Mouse (Mus musculus) kidney, adult 18-20 months (tissue): ENCODE data around the gene Ranbp17.

Experiments used
- DNase-seq: peaks from one replicate; pipeline ENCODE4 v3.0.0; 2021

Ranbp17 gene

GRCm38 (mm10) chr11:33399346-33399745 lies 114.2 kb downstream of the Ranbp17 start:
- no peak for DNase-seq

DNA sequence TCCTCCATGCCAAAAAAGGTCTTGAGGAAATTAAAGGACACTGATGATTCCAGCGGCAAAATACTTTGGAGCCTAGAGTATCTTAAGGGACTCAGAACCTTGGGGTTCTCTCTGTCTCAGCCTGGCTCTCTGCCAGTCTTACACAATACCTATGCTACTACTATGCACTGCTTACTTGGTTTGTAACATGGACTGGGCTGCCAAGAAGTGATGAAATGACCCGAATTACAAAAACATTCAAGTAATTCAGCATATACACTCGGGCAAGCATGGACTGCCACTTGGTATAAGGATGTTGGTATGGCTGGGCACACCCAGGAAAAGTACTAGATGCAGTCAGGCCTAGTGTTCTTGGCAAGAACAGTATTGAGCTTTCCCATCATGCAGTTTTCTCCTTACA lies 114.8 kb downstream of the Ranbp17 start:
- no peak for DNase-seq

DNA sequence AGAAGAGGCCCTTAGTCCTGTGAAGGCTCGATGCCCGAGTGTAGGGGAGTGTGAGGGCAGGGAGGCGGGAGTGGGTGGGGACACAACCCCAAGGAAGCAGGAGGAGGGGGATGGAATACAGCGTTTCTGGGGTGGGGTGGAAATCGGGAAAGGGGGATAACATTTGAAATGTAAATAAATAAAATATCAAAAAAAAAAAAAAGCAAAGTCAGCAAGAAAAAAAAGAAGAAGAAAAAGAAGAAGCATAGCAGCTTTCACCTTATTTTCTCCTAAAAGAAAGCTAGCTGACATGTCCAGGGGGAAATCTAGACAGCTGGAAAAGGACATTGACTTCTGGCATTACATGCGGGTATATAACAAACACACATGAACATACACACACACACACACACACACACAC lies 117.3 kb downstream of the Ranbp17 start:
- no peak for DNase-seq

- DNase-seq, result no peak
These were observed 119.5 kb downstream of the Ranbp17 start for GRCm38 (mm10) chr11:33394093-33394492.

GRCm38 (mm10) chr11:33388685-33389084 lies 124.9 kb downstream of the Ranbp17 start:
- no peak for DNase-seq

GRCm38 (mm10) chr11:33361867-33362266 lies 151.7 kb downstream of the Ranbp17 start:
- DNase-seq, result no peak

DNA sequence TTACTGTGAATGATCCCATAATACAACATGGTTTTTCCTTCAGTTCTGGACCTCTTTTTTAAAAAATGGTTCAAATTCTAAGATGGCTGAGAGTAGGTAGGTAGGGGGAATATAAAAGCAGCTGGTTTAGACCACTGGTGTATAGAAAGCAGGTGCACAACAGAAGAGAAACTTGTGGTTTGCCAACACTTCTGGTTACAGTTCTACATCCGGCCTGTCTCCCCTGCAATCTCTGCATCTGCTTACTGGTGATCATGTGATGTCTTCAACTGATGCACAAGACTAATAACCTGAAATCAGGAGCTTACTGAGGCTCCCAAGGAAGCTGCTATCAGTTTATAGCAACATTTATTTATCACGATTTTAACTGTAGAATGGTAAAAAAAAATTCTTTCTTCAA lies 164.3 kb downstream of the Ranbp17 start:
- DNase-seq, result no peak

- no peak for DNase-seq
These were observed 171.5 kb downstream of the Ranbp17 start for GRCm38 (mm10) chr11:33342061-33342460.

DNA sequence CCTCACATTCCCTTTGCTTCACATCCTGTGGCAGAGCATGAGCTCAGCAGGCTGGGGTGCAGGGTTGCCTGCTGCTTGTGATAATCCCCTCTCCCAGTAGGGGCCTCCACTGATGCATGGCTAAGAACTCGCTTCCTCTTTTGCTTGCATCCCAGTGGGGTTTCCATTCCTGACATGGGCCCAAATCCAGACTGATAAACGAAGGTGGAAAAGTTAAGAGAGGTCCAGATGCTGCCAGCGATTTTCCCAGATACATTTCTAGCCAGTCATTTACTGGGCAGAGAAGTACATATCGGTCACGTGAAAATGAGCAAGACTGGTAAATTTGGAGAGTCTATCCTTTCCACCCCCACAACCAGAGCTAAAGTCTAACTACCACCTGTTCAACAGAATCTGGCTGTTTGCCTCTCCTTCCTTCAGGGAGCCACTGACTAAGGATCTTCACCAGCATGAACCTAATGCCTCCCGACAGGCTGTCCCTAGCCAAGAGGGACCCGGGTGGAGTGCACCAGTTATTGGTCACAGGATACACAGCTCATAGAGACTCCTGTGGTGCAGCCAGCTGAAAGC lies 176.9 kb downstream of the Ranbp17 start:
- no peak for DNase-seq

- DNase-seq, result no peak
These were observed 177.9 kb downstream of the Ranbp17 start for GRCm38 (mm10) chr11:33335616-33336015.

DNA sequence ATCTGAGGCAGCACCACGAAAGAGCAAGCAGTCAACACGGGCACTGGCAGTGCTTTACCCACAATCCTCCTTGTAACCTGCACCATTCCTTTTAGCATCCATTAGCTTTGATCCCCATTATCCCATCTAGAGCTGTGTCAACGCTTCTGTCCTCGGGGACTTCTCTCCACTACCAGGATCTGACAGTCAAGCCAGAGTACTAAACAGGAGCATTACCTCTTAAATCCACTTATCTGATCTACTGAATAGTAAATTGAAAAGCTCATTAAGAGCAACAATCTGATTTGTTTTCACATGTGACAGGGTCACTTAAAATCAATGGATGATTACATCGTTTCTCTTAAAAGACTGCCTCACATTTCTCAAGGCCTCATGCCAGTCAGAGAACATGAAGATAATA lies 181.4 kb downstream of the Ranbp17 start:
- DNase-seq, result no peak

DNA sequence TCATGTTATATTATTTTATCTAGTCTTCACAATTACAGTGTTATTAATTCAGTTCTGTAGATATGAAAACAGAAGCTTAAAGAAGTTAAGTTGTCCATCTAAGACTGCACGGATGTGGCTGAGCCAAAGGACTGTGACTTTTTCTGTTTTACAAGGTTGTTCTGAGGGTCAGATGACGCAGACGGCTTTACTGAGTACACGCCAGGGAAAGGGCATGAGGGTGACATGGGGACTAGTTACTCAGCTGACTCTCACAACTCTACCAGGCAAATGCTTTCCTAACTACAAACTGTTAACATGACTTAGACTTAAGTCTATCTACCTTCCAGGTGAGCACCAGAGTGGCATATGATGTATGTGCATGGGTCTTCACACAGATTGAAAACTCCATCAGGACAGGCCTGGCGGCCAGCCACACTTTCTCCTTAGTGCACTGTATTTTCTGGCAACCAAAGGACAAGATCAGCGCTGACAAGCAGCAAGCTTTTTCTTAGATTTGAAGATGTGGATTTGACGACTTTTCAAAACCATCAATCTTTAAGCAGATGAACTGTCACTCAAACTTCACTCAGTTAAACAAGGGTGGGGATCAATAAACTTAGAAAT lies 194.4 kb downstream of the Ranbp17 start:
- DNase-seq, result no peak

GRCm38 (mm10) chr11:33309566-33309965 lies 204.0 kb downstream of the Ranbp17 start:
- no peak for DNase-seq

DNA sequence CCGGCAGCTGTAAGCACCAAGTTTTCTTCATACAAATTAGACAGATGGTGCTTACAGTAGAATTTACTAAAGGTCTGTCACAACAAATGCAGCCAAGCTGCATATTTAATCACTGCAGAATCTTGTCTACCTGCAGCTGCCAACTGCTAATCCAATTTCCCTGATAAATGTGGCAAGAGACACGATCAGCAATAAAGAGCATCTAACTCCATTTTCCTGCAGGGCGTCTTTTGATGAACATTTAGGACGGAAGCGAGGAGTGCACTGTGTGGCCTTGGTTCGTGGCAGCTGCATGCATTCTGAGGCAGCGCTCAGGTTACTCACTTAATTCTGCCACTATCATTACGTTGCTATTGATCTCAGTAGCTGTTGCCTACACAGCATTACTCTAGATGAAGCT lies 212.7 kb downstream of the Ranbp17 start:
- DNase-seq, result no peak

DNA sequence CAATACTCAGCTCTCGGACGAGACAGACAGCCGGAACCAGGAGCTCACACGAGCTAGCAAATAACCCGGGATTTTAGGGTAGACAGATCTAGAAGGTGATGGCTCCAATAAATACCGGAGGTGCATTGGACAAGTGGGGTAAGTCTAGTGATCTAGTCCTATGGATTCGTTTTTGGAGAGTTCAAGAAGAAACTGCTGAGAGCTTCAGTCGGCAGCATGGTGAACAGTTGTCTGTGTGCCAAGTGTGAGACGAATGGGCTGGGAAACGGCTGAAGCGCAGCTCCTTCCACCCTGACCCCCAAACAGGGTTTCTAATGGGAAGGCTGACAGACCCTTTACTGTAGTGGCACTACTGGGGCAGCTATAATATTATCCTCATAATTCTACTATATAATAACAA lies 214.2 kb downstream of the Ranbp17 start:
- DNase-seq, result no peak

DNA sequence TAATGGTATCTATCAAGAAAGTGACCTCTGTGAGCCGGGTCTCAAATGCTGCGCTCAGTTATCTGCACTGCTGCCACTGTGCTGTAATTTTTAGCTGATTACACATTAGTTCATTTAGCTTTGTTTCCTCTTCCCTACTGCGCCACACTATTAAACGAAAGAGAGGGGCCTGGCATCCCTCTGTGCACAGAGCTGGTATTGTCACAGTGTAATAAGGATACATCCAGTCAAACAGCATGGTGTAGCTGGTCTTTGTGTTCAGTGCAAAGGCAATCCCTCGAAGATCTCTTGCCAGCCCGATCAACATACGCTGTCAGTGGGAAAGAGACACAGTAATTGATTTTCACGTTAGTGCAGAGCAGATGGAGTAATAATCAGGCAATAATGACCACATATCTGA lies 216.4 kb downstream of the Ranbp17 start:
- DNase-seq, result no peak

DNA sequence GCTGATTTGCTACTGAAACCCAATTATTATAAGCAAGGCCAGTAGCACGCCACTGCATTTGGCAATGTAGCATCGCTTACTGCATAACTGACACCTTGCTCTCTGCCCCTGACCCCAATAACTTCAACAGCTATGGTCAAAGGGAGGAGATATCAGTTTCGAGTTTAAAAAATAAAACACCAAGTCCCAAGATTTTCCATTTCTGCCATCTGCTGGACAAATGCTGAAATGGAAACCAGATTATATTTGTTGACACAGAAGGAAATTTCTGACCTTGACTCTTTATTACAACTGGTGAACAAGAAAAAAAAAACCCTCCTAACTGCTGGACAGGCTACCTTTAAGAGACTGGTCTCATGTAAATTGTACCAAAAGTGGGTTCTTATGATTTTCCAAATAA lies 218.1 kb downstream of the Ranbp17 start:
- DNase-seq, result no peak

DNA sequence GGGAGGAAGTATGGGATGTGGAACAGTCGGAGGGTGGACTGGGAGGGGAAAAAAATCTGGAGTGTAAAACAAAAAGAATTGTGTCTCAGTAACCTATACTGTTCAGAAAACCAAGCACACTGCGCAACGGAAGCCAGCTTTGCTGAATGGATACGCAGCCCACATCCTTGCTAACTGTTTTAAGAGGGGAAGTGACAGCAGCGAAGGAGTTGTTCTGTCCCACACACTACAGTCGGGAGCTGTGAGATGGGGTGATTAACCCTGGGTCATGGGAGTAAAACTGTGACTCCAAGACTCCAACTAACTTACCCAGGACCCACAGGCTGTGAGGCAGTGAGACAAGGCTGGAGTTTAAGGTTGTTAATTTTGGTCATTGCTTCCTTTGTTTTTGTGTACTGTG lies 219.5 kb downstream of the Ranbp17 start:
- DNase-seq, result no peak

- no peak for DNase-seq
These were observed 235.0 kb downstream of the Ranbp17 start for GRCm38 (mm10) chr11:33278571-33278970.

- DNase-seq, result no peak
These were observed 236.9 kb downstream of the Ranbp17 start, which contains the start of gene Gm12117 for GRCm38 (mm10) chr11:33276637-33277036. Gm12117 (minus strand) TSS chr11:33276737.

- no peak for DNase-seq
These were observed 238.7 kb downstream of the Ranbp17 start for GRCm38 (mm10) chr11:33274816-33275215.

DNA sequence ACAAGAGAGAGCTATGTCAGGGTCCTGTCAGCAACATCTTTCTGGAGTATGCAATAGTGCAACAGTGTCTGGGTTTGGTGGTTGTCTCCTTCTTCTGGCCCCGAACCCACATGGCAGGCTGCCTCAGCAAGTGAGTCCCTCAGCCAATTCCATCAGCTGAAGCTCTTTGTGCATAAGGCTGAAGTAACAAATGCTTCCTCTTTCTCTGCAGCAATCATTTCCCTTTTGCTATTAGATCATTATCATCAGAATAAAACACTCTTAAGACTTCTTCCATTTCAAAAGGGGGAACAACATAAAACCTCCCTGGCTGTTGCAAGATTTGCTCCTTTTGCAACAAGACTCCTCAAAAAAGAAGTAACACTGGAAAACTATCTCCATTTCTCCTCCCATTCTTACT lies 239.3 kb downstream of the Ranbp17 start:
- no peak for DNase-seq

DNA sequence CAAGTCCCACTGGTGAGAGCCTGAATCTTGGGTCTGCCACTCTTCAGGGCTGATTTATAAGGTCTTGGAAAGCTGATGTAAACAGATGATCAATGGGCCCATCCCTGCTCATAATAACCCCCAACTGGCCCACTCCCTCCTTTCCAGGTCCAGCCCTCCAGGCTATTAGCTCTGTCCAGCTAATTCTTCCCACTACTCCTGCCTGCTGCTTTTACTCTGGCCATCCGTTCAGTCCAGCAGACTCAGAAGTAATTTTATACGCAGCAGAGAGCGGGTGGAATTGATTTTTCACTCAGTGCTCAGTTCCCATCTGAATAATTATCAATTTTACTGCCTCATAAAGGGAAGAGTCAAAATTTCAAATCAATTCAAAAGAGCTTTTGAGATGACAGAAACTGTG lies 273.3 kb downstream of the Ranbp17 start:
- DNase-seq, result no peak

DNA sequence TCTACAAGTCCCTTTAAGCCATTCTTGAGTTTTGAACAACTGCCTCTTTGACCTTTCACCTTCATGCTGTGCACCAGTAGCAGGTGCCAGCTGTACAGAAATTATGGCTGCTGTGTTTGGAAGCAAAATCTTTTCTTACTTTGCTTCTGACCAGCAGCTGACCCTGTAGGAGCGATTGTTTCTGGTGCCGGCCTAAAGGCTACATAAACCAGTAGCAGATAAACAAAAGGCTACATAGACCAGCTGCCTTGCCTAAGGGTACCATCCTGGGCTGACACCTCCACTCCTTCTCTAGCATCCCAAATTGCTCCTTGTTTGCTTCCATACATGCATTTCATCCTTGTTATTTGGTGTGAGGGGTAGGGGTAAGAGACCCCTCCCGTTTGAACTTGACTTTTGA lies 279.4 kb downstream of the Ranbp17 start:
- no peak for DNase-seq

GRCm38 (mm10) chr11:33232056-33232455 lies 281.5 kb downstream of the Ranbp17 start:
- no peak for DNase-seq
